Mouse (Mus musculus): Measurements from ENCODE around the gene Mef2a. TPM values are rescaled to one million over a fixed set of nuclear protein-coding genes. Genes with fewer than 3 reads are reported as not detected.

Mef2a gene
- 34.7 and 39.6 TPM in 2 replicates for polyA plus RNA-seq (2012; rRNA removed)

GRCm38 (mm10) chr7:67372729-67373583, at the start of gene Mef2a:
Mef2a (minus strand) TSS chr7:67372858.

GRCm38 (mm10) chr7:67222220-67222862, 150.3 kb downstream of the Mef2a start, which contains the start of gene Lysmd4:
Lysmd4 (plus strand) TSS chr7:67222544.

Other genes starting within 250 kb of the Mef2a start
- gene Lysmd4, start 150.3 kb downstream of the Mef2a start, polyA plus RNA-seq (2012; rRNA removed) = 9.6 and 12.5 TPM in 2 replicates